Mouse (Mus musculus) adrenal gland (tissue): ENCODE results near the gene BC051142.
"Not testable (repeated sequence)": the region's sequence is repeated elsewhere in the genome, so short reads cannot be mapped to it uniquely, and the experiment has no call there.

Source experiments
- intact Hi-C: fragments of 180-260 bp; cut with DNase I; formaldehyde crosslinking; loops from one replicate; pipeline ENCODE4 v1.15.1; 2025

The BC051142 gene

GRCm38 (mm10) chr17:34497726-34498125, 99.1 kb downstream of the BC051142 start:
- intact Hi-C loops = not testable (repeated sequence)

- intact Hi-C loops = no loop called here
Measured at GRCm38 (mm10) chr17:34507591-34507990, 109.0 kb downstream of the BC051142 start.
